Mouse (Mus musculus): Measurements from ENCODE around the gene Aldh4a1. TPM values are rescaled to one million over a fixed set of nuclear protein-coding genes. Genes with fewer than 3 reads are reported as not detected.
A peak's percentile ranks its signal among the peaks of the same experiment; 100 is the strongest.

Gene Aldh4a1
- polyA plus RNA-seq, 1 experiment from 2014 or later: 37.1 TPM

GRCm38 (mm10) chr4:139592895-139593294 lies 29.8 kb upstream of the Aldh4a1 start:
- no peak for ATAC-seq (ENCODE audit: insufficient number of reproducible peaks, low FRiP score, low TSS enrichment, low read depth)
- 0 out of 2 replicates have a peak overlapping the region, but pooled peaks have one; percentile 2 for H3K27ac ChIP-seq (replicated peaks)
- H3K9me3 ChIP-seq (replicated peaks): no peaks in the 10 kb centered on the region
- no peak overlapping the region for H3K9ac ChIP-seq
- H3K4me3 ChIP-seq (replicated peaks): no peak overlapping the region
- 74% methylated on average over 7 of the region's 7 CpGs for WGBS
- no peaks in the 10 kb centered on the region for H3K27me3 ChIP-seq
- H3K36me3 ChIP-seq: no peaks in the 10 kb centered on the region
- H3K4me2 ChIP-seq (replicated peaks): no peak overlapping the region
- peaks cover 67% of the 10 kb centered on the region for H3K4me1 ChIP-seq

- H3K4me1 ChIP-seq: peaks cover 70% of the 10 kb centered on the region
- H3K36me3 ChIP-seq: no peaks in the 10 kb centered on the region
- H3K27me3 ChIP-seq: no peaks in the 10 kb centered on the region
- 58% methylated on average over 6 of the region's 6 CpGs for WGBS
- ATAC-seq (ENCODE audit: insufficient number of reproducible peaks, low FRiP score, low TSS enrichment, low read depth): no peak
- no peak overlapping the region for H3K9ac ChIP-seq
- H3K9me3 ChIP-seq (replicated peaks): no peaks in the 10 kb centered on the region
- H3K4me3 ChIP-seq (replicated peaks): no peak overlapping the region
- H3K27ac ChIP-seq (replicated peaks): 0 out of 2 replicates have a peak overlapping the region, but pooled peaks have one; percentile 2
- no peak overlapping the region for H3K4me2 ChIP-seq (replicated peaks)
Observed at GRCm38 (mm10) chr4:139593383-139593782, 29.3 kb upstream of the Aldh4a1 start.

GRCm38 (mm10) chr4:139594062-139594461 lies 28.6 kb upstream of the Aldh4a1 start:
- no peak overlapping the region for H3K4me2 ChIP-seq (replicated peaks)
- H3K4me1 ChIP-seq: peaks cover 76% of the 10 kb centered on the region
- 25% methylated on average over 3 of the region's 3 CpGs for WGBS
- no peak overlapping the region for H3K9ac ChIP-seq
- H3K27me3 ChIP-seq: no peaks in the 10 kb centered on the region
- no peak overlapping the region for H3K27ac ChIP-seq (replicated peaks)
- ATAC-seq (ENCODE audit: insufficient number of reproducible peaks, low FRiP score, low TSS enrichment, low read depth): no peak
- no peak overlapping the region for H3K4me3 ChIP-seq (replicated peaks)
- H3K9me3 ChIP-seq (replicated peaks): no peaks in the 10 kb centered on the region
- no peaks in the 10 kb centered on the region for H3K36me3 ChIP-seq

- H3K9ac ChIP-seq: no peak overlapping the region; the same call in 1 of the 2 replicates
- ATAC-seq (ENCODE audit: insufficient number of reproducible peaks, low FRiP score, low TSS enrichment, low read depth): no peak
- H3K9me3 ChIP-seq (replicated peaks): no peaks in the 10 kb centered on the region
- WGBS: 30% methylated on average over 9 of the region's 9 CpGs
- H3K4me3 ChIP-seq (replicated peaks): no peak overlapping the region
- no peaks in the 10 kb centered on the region for H3K27me3 ChIP-seq
- peak overlapping the region; percentile 90 for H3K27ac ChIP-seq (replicated peaks)
- no peaks in the 10 kb centered on the region for H3K36me3 ChIP-seq
- H3K4me2 ChIP-seq (replicated peaks): 0 out of 2 replicates have a peak overlapping the region, but pooled peaks have one; percentile 12
- H3K4me1 ChIP-seq: peaks cover 87% of the 10 kb centered on the region
Observed at GRCm38 (mm10) chr4:139596715-139597114, 26.0 kb upstream of the Aldh4a1 start.

- no peaks in the 10 kb centered on the region for H3K27me3 ChIP-seq
- ATAC-seq (ENCODE audit: insufficient number of reproducible peaks, low FRiP score, low TSS enrichment, low read depth): no peak
- H3K9ac ChIP-seq: no peak overlapping the region
- no peaks in the 10 kb centered on the region for H3K36me3 ChIP-seq
- peak overlapping the region; percentile 44; the same call in 1 of the 2 replicates for H3K4me2 ChIP-seq (replicated peaks)
- H3K4me3 ChIP-seq (replicated peaks): no peak overlapping the region
- peaks cover 94% of the 10 kb centered on the region for H3K4me1 ChIP-seq
- WGBS: 36% methylated on average over 20 of the region's 20 CpGs
- H3K27ac ChIP-seq (replicated peaks): peak overlapping the region; percentile 90
- no peaks in the 10 kb centered on the region for H3K9me3 ChIP-seq (replicated peaks)
Observed at GRCm38 (mm10) chr4:139597286-139598284, 25.1 kb upstream of the Aldh4a1 start.

- H3K9me3 ChIP-seq (replicated peaks): no peaks in the 10 kb centered on the region
- H3K36me3 ChIP-seq: no peaks in the 10 kb centered on the region
- peaks cover 94% of the 10 kb centered on the region for H3K4me1 ChIP-seq
- ATAC-seq (ENCODE audit: insufficient number of reproducible peaks, low FRiP score, low TSS enrichment, low read depth): no peak
- WGBS: 15% methylated on average over 13 of the region's 13 CpGs
- H3K27ac ChIP-seq (replicated peaks): peak overlapping the region; percentile 90
- no peak overlapping the region for H3K9ac ChIP-seq
- H3K4me3 ChIP-seq (replicated peaks): no peak overlapping the region
- H3K27me3 ChIP-seq: no peaks in the 10 kb centered on the region
- peak overlapping the region; percentile 44 for H3K4me2 ChIP-seq (replicated peaks)
Observed at GRCm38 (mm10) chr4:139598356-139598755, 24.3 kb upstream of the Aldh4a1 start.

GRCm38 (mm10) chr4:139598950-139599518 lies 23.6 kb upstream of the Aldh4a1 start:
- under 1% methylated on average over 12 of the region's 12 CpGs for WGBS
- no peaks in the 10 kb centered on the region for H3K36me3 ChIP-seq
- no peaks in the 10 kb centered on the region for H3K9me3 ChIP-seq (replicated peaks)
- H3K27ac ChIP-seq (replicated peaks): peak overlapping the region; percentile 90
- H3K27me3 ChIP-seq: no peaks in the 10 kb centered on the region
- H3K9ac ChIP-seq: no peak overlapping the region
- H3K4me1 ChIP-seq: peaks cover 89% of the 10 kb centered on the region
- peak overlapping the region; percentile 24 for H3K4me3 ChIP-seq (replicated peaks)
- H3K4me2 ChIP-seq (replicated peaks): peak overlapping the region; percentile 44
- peak; percentile 72 for ATAC-seq (ENCODE audit: insufficient number of reproducible peaks, low FRiP score, low TSS enrichment, low read depth)

GRCm38 (mm10) chr4:139601519-139602356 lies 20.9 kb upstream of the Aldh4a1 start:
- Histone ChIP-seq H3K4me3 (replicated peaks) (no peak overlapping the region), H3K27ac (replicated peaks) (peak overlapping the region; percentile 90), H3K9ac (no peak overlapping the region), H3K4me1 (peaks cover 65% of the 10 kb centered on the region), H3K4me2 (replicated peaks) (no peak overlapping the region), H3K9me3 (replicated peaks) (no peaks in the 10 kb centered on the region), H3K36me3 (peaks cover 17% of the 10 kb centered on the region), H3K27me3 (no peaks in the 10 kb centered on the region)
- ATAC-seq (ENCODE audit: insufficient number of reproducible peaks, low FRiP score, low TSS enrichment, low read depth): no peak
- WGBS: 51% methylated on average over 7 of the region's 7 CpGs

- peak within 1 kb of the TSS; percentile 90 for H3K27ac ChIP-seq (replicated peaks)
- no peaks in the 10 kb centered on the region for H3K9me3 ChIP-seq (replicated peaks)
- WGBS: 51% methylated on average over 14 of the region's 14 CpGs
- no peak within 1 kb of the TSS for H3K4me3 ChIP-seq (replicated peaks)
- H3K4me2 ChIP-seq (replicated peaks): no peak within 1 kb of the TSS
- peaks cover 56% of the 10 kb centered on the region for H3K4me1 ChIP-seq
- H3K9ac ChIP-seq: no peak within 1 kb of the TSS
- no peak for ATAC-seq (ENCODE audit: insufficient number of reproducible peaks, low FRiP score, low TSS enrichment, low read depth)
- peaks cover 25% of the 10 kb centered on the region for H3K36me3 ChIP-seq
- H3K27me3 ChIP-seq: no peaks in the 10 kb centered on the region
Observed at GRCm38 (mm10) chr4:139602357-139603244, 20.1 kb upstream of the Aldh4a1 start, which contains the start of gene Gm21969. Gene Gm21969 (plus strand): TSS chr4:139603186.

GRCm38 (mm10) chr4:139605216-139605615 lies 17.4 kb upstream of the Aldh4a1 start:
- H3K4me2 ChIP-seq (replicated peaks): no peak overlapping the region
- no peak overlapping the region for H3K9ac ChIP-seq
- WGBS: 83% methylated on average over 11 of the region's 11 CpGs
- H3K9me3 ChIP-seq (replicated peaks): no peaks in the 10 kb centered on the region
- peaks cover 31% of the 10 kb centered on the region for H3K4me1 ChIP-seq
- peaks cover 35% of the 10 kb centered on the region for H3K36me3 ChIP-seq
- H3K27ac ChIP-seq (replicated peaks): no peak overlapping the region
- H3K4me3 ChIP-seq (replicated peaks): no peak overlapping the region
- no peak for ATAC-seq (ENCODE audit: insufficient number of reproducible peaks, low FRiP score, low TSS enrichment, low read depth)
- no peaks in the 10 kb centered on the region for H3K27me3 ChIP-seq

Measured in embryonic facial prominence, embryonic 15.5 days (tissue).